Mouse (Mus musculus): ENCODE results near the gene Fam221b.

GRCm38 (mm10) chr4:43630671-43631045, 38.3 kb downstream of the Fam221b start:
- TF ChIP-seq HCFC1 (IDR thresholded peaks at IDR 0.05; ENCODE audit: borderline replicate concordance, insufficient read depth, low read length) (no peak), CHD2 (IDR thresholded peaks at IDR 0.05; ENCODE audit: low read depth, low read length) (no peak), ZC3H11A (IDR thresholded peaks at IDR 0.05; ENCODE audit: borderline replicate concordance, low read depth, low read length) (no peak), MAFK (IDR thresholded peaks at IDR 0.05; ENCODE audit: insufficient read depth, low read depth, low read length) (no peak)
